Mouse (Mus musculus) midbrain, embryonic 15.5 days (tissue): ENCODE measurements around the gene Ash1l. TPM values are rescaled to one million over a fixed set of nuclear protein-coding genes. Genes with fewer than 3 reads are reported as not detected.

Experiments used
- ATAC-seq: fragments of 200-750 bp; cut with Nextera tagmentation; replicated peaks from 2 replicates; pipeline ENCODE4 v1.8.0; 2017; ENCODE audit warnings: moderate TSS enrichment
- H3K27ac ChIP-seq: fragments of 300-500 bp; sonication (generic); 2 replicates; pipeline ENCODE4 v1.5.1; 2015; ENCODE audit warnings: mild to moderate bottlenecking, inconsistent platforms
- H3K27me3 ChIP-seq: fragments of 300-500 bp; sonication (generic); replicated peaks from 2 replicates; pipeline ENCODE4 v1.6.1; 2015; ENCODE audit warnings: inconsistent platforms
- H3K36me3 ChIP-seq: fragments of 300-500 bp; sonication (generic); replicated peaks from 2 replicates; pipeline ENCODE4 v1.6.1; 2015; ENCODE audit warnings: inconsistent platforms
- H3K4me1 ChIP-seq: fragments of 300-500 bp; sonication (generic); 2 replicates; pipeline ENCODE4 v1.6.1; 2015; ENCODE audit warnings: inconsistent platforms
- H3K4me2 ChIP-seq: fragments of 300-500 bp; sonication (generic); 2 replicates; pipeline ENCODE4 v1.6.1; 2015; ENCODE audit warnings: inconsistent platforms, mild to moderate bottlenecking, moderate library complexity
- H3K4me3 ChIP-seq: fragments of 300-500 bp; sonication (generic); 2 replicates; pipeline ENCODE4 v1.5.1; 2015; ENCODE audit warnings: mild to moderate bottlenecking, inconsistent platforms
- H3K9ac ChIP-seq: fragments of 300-500 bp; sonication (generic); 2 replicates; pipeline ENCODE4 v1.6.1; 2015; ENCODE audit warnings: mild to moderate bottlenecking, inconsistent platforms
- H3K9me3 ChIP-seq: fragments of 300-500 bp; sonication (generic); 2 replicates; pipeline ENCODE4 v1.6.1; 2016; ENCODE audit warnings: inconsistent platforms
- WGBS: fragments of 180-500 bp; shearing (Covaris S2); methylation state at CpG from one replicate; pipeline ENCODE4 v1.1.7; 2015; ENCODE audit warnings: mixed read lengths; 5-methylcytosine and 5-hydroxymethylcytosine counted together
- polyA plus RNA-seq: library from polyadenylated mRNA; unstranded; fragments of >200 nt; fragmentation: Nextera tagmentation; extraction: Ambion mirVana; gene quantifications from 2 replicates; pipeline ENCODE4 v1.2.1, GENCODE M21; 2015

Gene Ash1l
- polyA plus RNA-seq: 21.1 and 22.0 TPM in 2 replicates

DNA sequence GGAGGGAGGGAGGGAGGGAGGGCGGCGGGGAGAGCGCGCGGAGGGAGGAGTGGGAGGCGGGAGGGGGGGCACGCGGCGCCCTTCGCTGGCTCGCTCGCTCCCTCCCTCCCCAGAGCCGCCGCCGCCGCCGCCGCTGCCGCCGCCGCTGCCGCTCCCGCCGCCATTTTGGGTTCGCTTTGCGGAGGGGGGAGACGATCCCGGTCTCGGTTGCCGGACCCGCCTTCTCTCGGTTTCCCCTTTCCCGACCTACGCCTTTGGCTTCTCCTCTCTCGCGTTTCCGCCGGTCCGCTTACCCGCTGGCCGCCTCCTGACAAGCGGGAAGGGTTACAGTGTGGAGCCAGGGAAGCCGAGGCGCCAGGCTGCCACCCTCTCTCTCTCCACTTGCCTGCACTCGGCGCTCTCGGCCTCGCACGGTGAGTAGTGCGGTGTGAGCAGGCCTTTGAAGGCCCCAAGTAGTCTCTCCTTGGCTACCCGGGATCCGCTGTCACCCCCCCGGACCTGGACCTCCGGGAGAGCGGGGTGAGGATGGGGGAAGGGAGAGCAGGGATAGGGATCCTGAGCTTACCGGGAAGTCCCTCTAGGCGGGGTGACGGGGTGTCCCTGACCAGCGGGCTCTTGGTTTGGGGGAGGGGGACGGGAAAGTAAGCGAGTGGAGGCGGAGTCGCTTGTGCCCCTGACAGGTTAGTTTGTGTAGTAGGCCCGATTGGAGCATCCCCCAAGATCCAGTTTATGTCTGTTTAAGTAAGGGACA, at the start of gene Ash1l, which contains the start of gene Dap3:
Gene Ash1l (plus strand): TSS at position 47 of the 751 bp plus-strand sequence.
Gene Dap3 (minus strand): TSS at position 606 of the 751 bp plus-strand sequence.
- ATAC-seq: peak; percentile 85
- Histone ChIP-seq H3K27me3 (no peaks in the 10 kb centered on the region), H3K4me1 (peaks cover 46% of the 10 kb centered on the region), H3K4me3 (peak within 1 kb of the TSS; percentile 84), H3K9me3 (no peaks in the 10 kb centered on the region), H3K36me3 (no peaks in the 10 kb centered on the region), H3K9ac (peak within 1 kb of the TSS; percentile 94), H3K27ac (peak within 1 kb of the TSS; percentile 99), H3K4me2 (peak within 1 kb of the TSS; percentile 61)
- WGBS: under 1% methylated on average over 42 of the region's 64 CpGs

GRCm38 (mm10) chr3:88904803-88905202, 45.6 kb upstream of the Ash1l start:
- H3K36me3 ChIP-seq: peaks cover 65% of the 10 kb centered on the region
- ATAC-seq: no peak
- no peaks in the 10 kb centered on the region for H3K9me3 ChIP-seq
- no peaks in the 10 kb centered on the region for H3K27me3 ChIP-seq
- WGBS: 85% methylated on average over 3 of the region's 3 CpGs
- no peak overlapping the region for H3K4me2 ChIP-seq
- H3K27ac ChIP-seq: no peak overlapping the region
- no peak overlapping the region for H3K9ac ChIP-seq
- H3K4me3 ChIP-seq: no peak overlapping the region
- H3K4me1 ChIP-seq: no peaks in the 10 kb centered on the region

DNA sequence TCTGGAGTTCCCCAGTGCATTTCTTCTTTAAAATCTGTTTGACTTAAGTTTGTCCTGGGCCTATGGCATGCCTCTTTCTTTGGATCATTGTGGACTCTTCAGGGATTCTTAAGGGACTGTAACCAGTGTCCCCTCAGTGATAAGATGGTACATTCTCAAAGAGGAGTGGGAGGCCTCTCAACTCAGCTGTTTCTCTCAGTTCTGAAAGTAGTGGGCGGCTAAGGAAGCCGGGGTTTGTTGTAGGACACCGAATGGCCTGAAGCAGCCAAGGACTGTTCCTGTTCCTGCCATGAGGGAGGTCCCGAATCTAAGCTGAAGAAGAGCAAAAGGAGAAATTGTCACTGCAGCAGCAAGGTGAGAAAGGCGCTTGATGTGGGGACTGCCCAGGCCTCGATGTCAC, 45.2 kb upstream of the Ash1l start:
- H3K36me3 ChIP-seq: peaks cover 69% of the 10 kb centered on the region
- 91% methylated on average over 6 of the region's 6 CpGs for WGBS
- H3K9me3 ChIP-seq: no peaks in the 10 kb centered on the region
- H3K9ac ChIP-seq: no peak overlapping the region
- no peak for ATAC-seq
- H3K27ac ChIP-seq: no peak overlapping the region
- no peaks in the 10 kb centered on the region for H3K27me3 ChIP-seq
- H3K4me3 ChIP-seq: no peak overlapping the region
- no peak overlapping the region for H3K4me2 ChIP-seq
- no peaks in the 10 kb centered on the region for H3K4me1 ChIP-seq

DNA sequence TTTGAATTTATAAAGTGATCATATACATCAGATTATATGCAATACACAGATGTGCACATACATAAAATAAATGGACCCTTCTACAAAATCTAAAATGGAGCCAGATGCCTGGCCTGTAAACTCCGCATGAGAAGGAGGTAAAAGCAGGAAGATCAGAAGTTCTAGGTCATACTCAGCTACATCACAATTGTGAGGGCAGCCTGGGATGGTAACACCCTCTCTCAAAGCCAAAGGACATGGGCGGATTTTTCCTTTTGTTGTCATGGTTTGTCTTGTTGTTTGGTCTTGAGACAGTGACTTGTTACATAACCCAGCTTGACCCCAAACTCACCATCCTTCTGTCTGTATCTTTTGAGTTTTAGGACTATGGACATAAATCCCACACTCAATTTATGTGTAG, 44.7 kb upstream of the Ash1l start:
- H3K4me1 ChIP-seq: no peaks in the 10 kb centered on the region
- WGBS: 92% methylated on average over 2 of the region's 2 CpGs
- ATAC-seq: no peak
- no peaks in the 10 kb centered on the region for H3K9me3 ChIP-seq
- no peak overlapping the region for H3K4me2 ChIP-seq
- no peak overlapping the region for H3K4me3 ChIP-seq
- H3K27ac ChIP-seq: no peak overlapping the region
- no peak overlapping the region for H3K9ac ChIP-seq
- H3K27me3 ChIP-seq: no peaks in the 10 kb centered on the region
- peaks cover 72% of the 10 kb centered on the region for H3K36me3 ChIP-seq

GRCm38 (mm10) chr3:88906393-88907159, 43.8 kb upstream of the Ash1l start:
- no peaks in the 10 kb centered on the region for H3K9me3 ChIP-seq
- H3K4me2 ChIP-seq: no peak overlapping the region
- no peak overlapping the region for H3K9ac ChIP-seq
- no peak overlapping the region for H3K27ac ChIP-seq
- no peak overlapping the region for H3K4me3 ChIP-seq
- no peak for ATAC-seq
- H3K27me3 ChIP-seq: no peaks in the 10 kb centered on the region
- peaks cover 77% of the 10 kb centered on the region for H3K36me3 ChIP-seq
- 92% methylated on average over 6 of the region's 6 CpGs for WGBS
- no peaks in the 10 kb centered on the region for H3K4me1 ChIP-seq

DNA sequence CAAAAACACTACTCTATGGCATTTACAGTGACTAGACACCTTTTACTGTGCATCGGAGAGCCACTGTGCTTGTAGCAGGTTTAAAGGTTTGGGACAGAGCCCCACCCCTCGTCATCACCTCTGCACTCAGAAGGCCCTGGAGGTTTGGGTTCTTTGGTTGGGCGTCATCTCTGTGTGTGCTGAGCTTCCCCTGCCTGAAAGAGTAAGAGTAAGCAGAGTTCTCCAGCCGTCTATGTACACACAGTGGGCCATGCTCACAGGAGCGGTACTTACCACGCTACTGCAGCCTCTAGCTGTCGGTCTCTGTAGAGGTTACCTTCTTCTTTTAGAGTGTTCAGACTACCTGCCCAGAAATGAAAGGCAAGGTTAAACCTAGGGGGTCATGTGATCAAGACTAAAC, 37.8 kb upstream of the Ash1l start:
- peak overlapping the region; percentile 58; the same call in 1 of the 2 replicates for H3K4me3 ChIP-seq
- H3K9me3 ChIP-seq: no peaks in the 10 kb centered on the region
- H3K4me1 ChIP-seq: peaks cover 16% of the 10 kb centered on the region
- no peak for ATAC-seq
- no peaks in the 10 kb centered on the region for H3K27me3 ChIP-seq
- H3K9ac ChIP-seq: no peak overlapping the region
- H3K4me2 ChIP-seq: peak overlapping the region; percentile 54
- H3K27ac ChIP-seq: no peak overlapping the region
- H3K36me3 ChIP-seq: peaks cover 36% of the 10 kb centered on the region
- WGBS: 93% methylated on average over 7 of the region's 7 CpGs

GRCm38 (mm10) chr3:88913511-88914383, 36.7 kb upstream of the Ash1l start, which contains the start of gene Msto1:
TSS of gene Msto1 (minus strand) at chr3:88913999.
- ATAC-seq: peak; percentile 98
- Histone ChIP-seq H3K9me3 (no peaks in the 10 kb centered on the region), H3K27me3 (no peaks in the 10 kb centered on the region), H3K27ac (peak within 1 kb of the TSS; percentile 90), H3K4me2 (peak within 1 kb of the TSS; percentile 54), H3K4me3 (peak within 1 kb of the TSS; percentile 58), H3K9ac (peak within 1 kb of the TSS; percentile 66), H3K4me1 (peaks cover 16% of the 10 kb centered on the region), H3K36me3 (peaks cover 29% of the 10 kb centered on the region)
- WGBS: under 1% methylated on average over 62 of the region's 62 CpGs

DNA sequence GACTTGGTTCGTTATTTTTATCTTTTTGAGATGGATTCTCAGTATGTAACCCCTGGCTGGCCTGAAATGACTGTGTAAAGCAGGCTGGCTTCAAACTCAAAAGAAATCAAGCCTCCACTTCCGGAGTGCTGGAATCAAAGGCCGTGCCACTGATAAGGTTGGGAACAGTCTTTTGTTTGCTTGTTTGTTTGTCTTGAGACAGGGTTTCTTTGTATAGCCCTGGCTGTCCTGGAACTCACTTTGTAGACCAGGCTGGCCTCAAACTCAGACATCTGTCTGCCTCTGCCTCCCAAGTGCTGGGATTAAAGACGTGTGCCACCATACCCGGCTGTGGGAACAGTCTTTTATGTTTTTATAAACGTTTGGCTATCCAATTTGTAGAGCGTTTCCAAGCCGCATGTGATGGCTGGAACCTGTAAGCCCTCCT, 36.0 kb upstream of the Ash1l start:
- H3K36me3 ChIP-seq: peaks cover 25% of the 10 kb centered on the region
- H3K27me3 ChIP-seq: no peaks in the 10 kb centered on the region
- H3K4me1 ChIP-seq: peaks cover 16% of the 10 kb centered on the region
- peak overlapping the region; percentile 66 for H3K9ac ChIP-seq
- 0 out of 2 replicates have a peak, but pooled peaks have one; percentile 1 for ATAC-seq
- no peaks in the 10 kb centered on the region for H3K9me3 ChIP-seq
- peak overlapping the region; percentile 54 for H3K4me2 ChIP-seq
- peak overlapping the region; percentile 90 for H3K27ac ChIP-seq
- peak overlapping the region; percentile 58 for H3K4me3 ChIP-seq
- whole genome bisulfite sequencing: 25% methylated on average over 8 of the region's 8 CpGs

DNA sequence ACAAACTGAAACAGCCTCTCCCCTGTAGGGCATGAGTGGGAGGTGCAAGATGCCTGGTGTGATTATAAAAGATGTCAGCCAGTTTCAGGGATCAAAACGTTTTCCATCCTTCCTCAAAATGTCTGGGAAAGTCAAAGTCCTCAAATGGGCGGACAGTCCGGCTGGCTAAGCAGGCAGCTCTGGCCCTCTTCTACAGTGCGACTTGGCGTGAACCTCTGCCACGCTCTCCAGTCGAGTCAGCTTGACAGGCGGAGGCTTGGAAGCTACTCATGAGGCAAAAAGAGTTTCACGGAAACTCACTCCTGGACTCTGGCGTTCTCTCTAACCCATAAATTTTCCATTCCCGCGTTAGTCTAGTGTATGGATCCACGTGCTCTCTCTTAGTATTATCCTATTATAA, 31.4 kb upstream of the Ash1l start:
- Histone ChIP-seq H3K9me3 (no peaks in the 10 kb centered on the region), H3K36me3 (peaks cover 29% of the 10 kb centered on the region), H3K27ac (no peak overlapping the region), H3K4me1 (peaks cover 7% of the 10 kb centered on the region), H3K27me3 (no peaks in the 10 kb centered on the region), H3K9ac (no peak overlapping the region), H3K4me2 (no peak overlapping the region), H3K4me3 (no peak overlapping the region)
- 88% methylated on average over 13 of the region's 13 CpGs for whole genome bisulfite sequencing
- no peak for ATAC-seq

GRCm38 (mm10) chr3:88921411-88921810, 29.0 kb upstream of the Ash1l start:
- 95% methylated on average over 9 of the region's 9 CpGs for WGBS
- ATAC-seq: no peak
- Histone ChIP-seq H3K9me3 (no peaks in the 10 kb centered on the region), H3K4me2 (no peak overlapping the region), H3K27ac (no peak overlapping the region), H3K36me3 (peaks cover 46% of the 10 kb centered on the region), H3K4me3 (no peak overlapping the region), H3K4me1 (no peaks in the 10 kb centered on the region), H3K27me3 (no peaks in the 10 kb centered on the region), H3K9ac (no peak overlapping the region)

DNA sequence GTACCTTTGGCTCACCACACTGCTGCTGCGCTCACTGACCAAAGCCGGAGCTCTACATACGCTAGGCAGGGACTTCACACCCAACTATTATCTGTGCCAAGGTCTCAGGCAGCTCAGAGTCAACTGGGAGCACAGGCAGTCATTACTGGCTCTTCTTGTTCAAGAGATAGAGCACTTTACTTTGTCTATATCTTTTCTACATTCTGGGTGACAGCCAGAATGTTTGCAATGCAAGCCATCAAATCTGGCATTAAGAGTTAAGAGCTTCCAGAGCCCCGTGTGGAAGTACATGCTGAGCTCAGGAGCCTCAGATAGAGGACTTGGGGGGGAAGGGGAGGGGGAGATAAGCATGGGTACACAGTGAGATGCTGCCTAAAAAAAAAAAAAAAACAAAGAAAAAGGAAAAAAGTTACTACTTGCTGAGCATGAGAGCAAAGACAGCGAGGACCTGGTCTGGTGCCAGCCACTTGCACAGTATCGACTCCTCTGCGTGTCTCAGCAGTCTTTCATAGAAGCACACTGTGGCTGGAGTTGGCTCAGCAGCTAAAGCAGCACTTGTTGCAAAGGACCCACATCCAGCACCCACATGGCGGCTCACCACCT, 26.3 kb upstream of the Ash1l start:
- H3K9me3 ChIP-seq: no peaks in the 10 kb centered on the region
- H3K27ac ChIP-seq: no peak overlapping the region
- no peaks in the 10 kb centered on the region for H3K4me1 ChIP-seq
- no peak overlapping the region for H3K9ac ChIP-seq
- ATAC-seq: no peak
- no peak overlapping the region for H3K4me2 ChIP-seq
- no peak overlapping the region for H3K4me3 ChIP-seq
- peaks cover 70% of the 10 kb centered on the region for H3K36me3 ChIP-seq
- no peaks in the 10 kb centered on the region for H3K27me3 ChIP-seq
- 90% methylated on average over 8 of the region's 8 CpGs for WGBS
